Mouse (Mus musculus) bone marrow, adult 2 months (tissue): ENCODE data around the gene Vmp1.

Source experiments
- CTCF ChIP-seq: fragments of 200-500 bp; IDR thresholded peaks from 2 replicates; pipeline ENCODE4 v1.5.1; 2011; ENCODE audit warnings: low read length, control low read depth; ENCODE audit not compliant: control insufficient read depth, insufficient read depth
- POLR2A ChIP-seq: fragments of 200-500 bp; IDR thresholded peaks from 2 replicates; pipeline ENCODE4 v1.6.1; 2011; ENCODE audit warnings: low read depth, mild to moderate bottlenecking, control low read depth, low read length, borderline replicate concordance; ENCODE audit not compliant: control insufficient read depth

DNA sequence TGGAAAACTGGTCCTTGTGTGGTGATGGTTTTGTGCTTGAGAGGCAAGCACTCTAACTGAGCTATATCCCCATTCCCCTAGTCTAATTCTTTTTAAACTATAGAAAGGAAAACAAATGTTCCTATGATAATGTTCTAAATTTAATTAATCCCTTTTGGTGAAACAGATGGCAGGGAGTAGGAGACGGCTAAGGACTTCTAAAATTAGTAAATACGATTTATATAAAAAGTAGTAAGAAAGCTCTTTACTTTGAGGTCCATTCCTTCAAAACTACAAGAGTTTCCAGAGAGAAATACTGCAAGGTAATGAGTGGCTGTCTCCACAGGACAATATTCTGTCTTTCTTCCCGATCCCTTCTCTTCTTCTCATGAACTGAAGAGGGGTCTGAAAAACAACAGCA is 19.2 kb downstream of the Vmp1 start:
- TF ChIP-seq POLR2A (no peak), CTCF (no peak)
